Mouse (Mus musculus): ENCODE results near the gene Morn1. TPM values are rescaled to one million over a fixed set of nuclear protein-coding genes. Genes with fewer than 3 reads are reported as not detected.
A peak's percentile ranks its signal among the peaks of the same experiment; 100 is the strongest.

The Morn1 gene
- polyA plus RNA-seq, 1 experiment from 2014 or later = 1.1 TPM

DNA sequence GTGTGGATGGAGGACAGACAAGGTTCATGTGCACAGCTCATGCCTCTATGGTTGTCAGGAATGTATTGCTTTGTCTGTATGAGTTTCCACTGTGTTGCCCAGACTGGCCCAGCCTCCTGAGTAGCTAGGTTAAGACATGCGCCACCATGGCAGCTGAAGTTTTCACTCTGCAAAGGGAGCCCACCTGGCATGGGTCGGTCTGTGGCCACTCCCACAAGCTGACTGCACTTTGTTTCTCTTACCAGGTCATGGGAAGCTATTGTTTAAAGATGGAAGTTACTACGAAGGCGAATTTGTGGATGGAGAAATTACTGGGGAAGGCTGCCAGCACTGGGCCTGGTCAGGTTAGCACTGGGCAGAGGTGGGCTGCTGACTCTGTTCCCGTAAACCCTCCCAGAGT is 2.9 kb downstream of the Morn1 start:
- Histone ChIP-seq H3K4me1 (ENCODE audit: control insufficient read depth, low read depth, low read length) (peaks cover 21% of the 10 kb centered on the region), H3K27me3 (ENCODE audit: control insufficient read depth, insufficient read depth, low read depth, low read length) (no peaks in the 10 kb centered on the region), H3K9ac (ENCODE audit: low read depth, low read length) (no peak overlapping the region), H3K27ac (ENCODE audit: low read length) (no peak overlapping the region), H3K9me3 (replicated peaks; ENCODE audit: control insufficient read depth, low read length) (no peaks in the 10 kb centered on the region), H3K4me3 (ENCODE audit: low read depth, low read length) (no peak overlapping the region), H3K4me2 (ENCODE audit: low read depth, low read length) (no peak overlapping the region), H3K36me3 (ENCODE audit: control insufficient read depth, insufficient read depth) (no peaks in the 10 kb centered on the region)
- WGBS (ENCODE audit: insufficient replicate concordance) = 83% methylated on average over 5 of the region's 5 CpGs
- ATAC-seq (ENCODE audit: low read depth) = no peak

DNA sequence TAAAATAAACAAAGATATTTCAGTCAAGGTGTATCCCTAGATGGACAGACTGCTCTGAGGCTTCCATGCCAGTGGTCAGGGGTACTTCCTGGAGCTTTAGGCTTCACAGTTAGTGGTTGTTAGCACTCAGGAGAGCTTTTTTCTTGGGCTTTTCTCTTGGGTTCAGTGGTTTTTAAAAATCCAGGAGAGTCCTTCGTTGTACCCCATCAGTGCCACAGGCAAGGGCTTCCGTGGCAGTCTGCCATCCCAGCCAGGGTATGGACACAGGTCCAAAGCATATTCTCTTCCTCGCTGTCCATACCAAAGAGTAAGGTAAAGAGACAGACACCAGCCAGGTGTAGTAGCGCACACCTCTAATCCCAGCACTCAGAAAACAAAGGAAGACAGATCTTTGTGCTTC is 3.8 kb downstream of the Morn1 start:
- Histone ChIP-seq H3K27me3 (ENCODE audit: control insufficient read depth, insufficient read depth, low read depth, low read length) (no peaks in the 10 kb centered on the region), H3K4me2 (ENCODE audit: low read depth, low read length) (no peak overlapping the region), H3K4me1 (ENCODE audit: control insufficient read depth, low read depth, low read length) (peaks cover 12% of the 10 kb centered on the region), H3K9ac (ENCODE audit: low read depth, low read length) (no peak overlapping the region), H3K27ac (ENCODE audit: low read length) (no peak overlapping the region), H3K9me3 (replicated peaks; ENCODE audit: control insufficient read depth, low read length) (no peaks in the 10 kb centered on the region), H3K36me3 (ENCODE audit: control insufficient read depth, insufficient read depth) (no peaks in the 10 kb centered on the region), H3K4me3 (ENCODE audit: low read depth, low read length) (no peak overlapping the region)
- no peak for ATAC-seq (ENCODE audit: low read depth)
- 77% methylated on average over 4 of the region's 4 CpGs for WGBS (ENCODE audit: insufficient replicate concordance)

DNA sequence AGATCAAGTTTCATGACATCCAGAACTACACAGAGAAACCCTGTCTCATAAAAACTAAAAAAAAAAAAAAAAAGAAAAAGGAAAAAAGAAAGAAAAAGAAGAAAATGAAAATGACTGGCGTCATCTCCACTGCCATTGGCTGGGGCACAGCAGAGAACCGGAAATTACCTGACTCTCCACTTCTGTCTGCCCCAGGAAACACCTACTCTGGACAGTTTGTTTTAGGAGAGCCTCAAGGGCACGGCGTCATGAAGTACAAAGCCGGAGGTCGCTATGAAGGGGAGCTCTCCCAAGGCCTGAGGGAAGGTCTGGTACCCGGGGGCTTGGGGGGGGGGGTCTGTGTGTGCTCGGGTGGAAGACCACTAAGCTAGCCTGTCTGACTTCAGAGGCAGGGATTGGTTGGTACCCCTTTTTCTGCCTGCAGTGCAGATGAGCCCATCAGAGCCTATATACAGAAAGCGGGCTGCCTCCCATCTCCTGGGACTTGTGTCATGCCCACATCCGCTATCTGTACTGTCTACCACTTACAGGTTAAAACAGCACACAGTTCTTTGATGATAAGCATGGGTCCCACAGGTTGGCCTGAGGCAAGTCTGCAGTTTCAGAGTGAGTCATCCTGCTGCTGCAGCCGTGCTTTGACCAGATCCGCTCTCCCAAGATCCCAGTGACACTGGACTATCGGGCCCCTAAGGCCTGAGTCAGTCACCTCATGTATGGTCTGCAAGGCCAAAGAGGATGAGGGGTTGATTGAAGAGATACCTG is 4.5 kb downstream of the Morn1 start:
- Histone ChIP-seq H3K4me2 (ENCODE audit: low read depth, low read length) (no peak overlapping the region), H3K27me3 (ENCODE audit: control insufficient read depth, insufficient read depth, low read depth, low read length) (no peaks in the 10 kb centered on the region), H3K4me1 (ENCODE audit: control insufficient read depth, low read depth, low read length) (peaks cover 8% of the 10 kb centered on the region), H3K9ac (ENCODE audit: low read depth, low read length) (no peak overlapping the region), H3K27ac (ENCODE audit: low read length) (no peak overlapping the region), H3K9me3 (replicated peaks; ENCODE audit: control insufficient read depth, low read length) (no peaks in the 10 kb centered on the region), H3K4me3 (ENCODE audit: low read depth, low read length) (no peak overlapping the region), H3K36me3 (ENCODE audit: control insufficient read depth, insufficient read depth) (no peaks in the 10 kb centered on the region)
- WGBS (ENCODE audit: insufficient replicate concordance) = 74% methylated on average over 13 of the region's 13 CpGs
- ATAC-seq (ENCODE audit: low read depth) = no peak

DNA sequence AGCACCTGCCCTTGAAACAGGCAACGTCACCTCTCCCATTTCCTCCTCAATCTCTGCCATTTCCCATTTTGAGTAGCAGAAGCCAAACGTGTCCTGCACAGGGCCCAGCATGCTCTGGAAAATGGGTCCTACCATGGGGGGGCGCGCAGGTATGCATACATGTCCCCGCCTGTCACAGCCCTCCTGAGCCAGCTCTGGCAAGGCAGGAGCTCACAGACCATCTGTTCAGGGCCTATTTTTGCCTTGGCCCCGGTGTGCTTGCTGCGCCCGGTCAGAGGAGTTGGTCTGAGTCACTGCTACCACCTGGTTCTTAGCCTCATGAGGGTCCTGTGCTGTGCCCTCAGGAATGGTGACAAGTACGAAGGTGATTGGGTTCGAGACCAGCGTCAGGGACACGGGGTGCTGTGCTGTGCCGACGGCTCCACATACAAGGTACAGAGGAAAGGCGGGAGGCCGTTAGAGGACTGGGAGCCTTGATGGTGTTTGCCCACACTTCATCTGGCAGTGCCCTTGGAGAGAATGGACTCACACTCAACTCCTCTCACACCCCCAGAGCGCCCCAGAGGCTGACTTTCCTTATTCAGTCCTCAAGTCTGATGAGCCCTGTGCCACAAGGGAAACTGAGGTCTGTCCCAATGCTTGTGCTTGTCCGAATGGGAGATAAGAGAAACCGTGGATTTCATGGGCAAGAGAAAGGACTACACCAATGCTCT is 6.5 kb downstream of the Morn1 start:
- Histone ChIP-seq H3K9me3 (replicated peaks; ENCODE audit: control insufficient read depth, low read length) (no peaks in the 10 kb centered on the region), H3K4me2 (ENCODE audit: low read depth, low read length) (no peak overlapping the region), H3K4me1 (ENCODE audit: control insufficient read depth, low read depth, low read length) (no peaks in the 10 kb centered on the region), H3K27me3 (ENCODE audit: control insufficient read depth, insufficient read depth, low read depth, low read length) (no peaks in the 10 kb centered on the region), H3K36me3 (ENCODE audit: control insufficient read depth, insufficient read depth) (no peaks in the 10 kb centered on the region), H3K9ac (ENCODE audit: low read depth, low read length) (no peak overlapping the region), H3K4me3 (ENCODE audit: low read depth, low read length) (no peak overlapping the region), H3K27ac (ENCODE audit: low read length) (no peak overlapping the region)
- WGBS (ENCODE audit: insufficient replicate concordance) = 80% methylated on average over 19 of the region's 19 CpGs
- no peak for ATAC-seq (ENCODE audit: low read depth)

DNA sequence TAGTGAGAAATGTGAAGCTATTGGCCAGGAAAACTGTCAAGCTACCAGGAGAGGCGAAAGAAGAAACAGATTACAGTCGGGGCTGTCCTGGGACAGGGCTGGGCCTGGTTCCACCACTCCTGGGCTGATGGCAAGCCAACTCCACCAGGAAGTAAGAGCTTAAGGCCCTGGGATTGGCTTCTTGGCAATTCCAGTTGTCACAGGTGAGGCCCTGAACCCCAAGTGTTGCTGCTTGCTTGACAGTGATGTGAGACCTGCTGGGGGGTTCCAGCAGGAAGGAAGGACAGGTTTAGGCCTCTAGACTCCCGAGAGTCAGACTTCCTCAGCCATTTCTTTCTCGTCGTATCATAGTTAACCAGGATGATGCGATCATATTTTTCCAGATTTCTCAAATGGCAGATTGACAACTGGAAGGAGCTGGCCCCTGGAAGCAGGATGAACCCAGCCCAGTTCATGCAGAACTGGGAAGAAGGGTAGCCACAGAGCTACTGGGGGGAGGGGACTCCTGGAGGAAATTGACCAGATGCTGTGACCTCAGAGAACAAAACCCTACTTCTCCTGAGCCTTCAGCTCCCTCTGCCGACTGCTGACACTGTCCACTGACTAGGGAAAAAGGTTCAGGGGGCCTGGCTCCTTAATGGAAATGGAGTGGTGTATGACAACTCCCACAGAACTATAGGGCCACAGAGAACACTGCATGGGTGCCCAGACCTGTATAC is 7.2 kb downstream of the Morn1 start:
- Histone ChIP-seq H3K27ac (ENCODE audit: low read length) (no peak overlapping the region), H3K27me3 (ENCODE audit: control insufficient read depth, insufficient read depth, low read depth, low read length) (no peaks in the 10 kb centered on the region), H3K4me2 (ENCODE audit: low read depth, low read length) (no peak overlapping the region), H3K9ac (ENCODE audit: low read depth, low read length) (no peak overlapping the region), H3K36me3 (ENCODE audit: control insufficient read depth, insufficient read depth) (no peaks in the 10 kb centered on the region), H3K4me3 (ENCODE audit: low read depth, low read length) (no peak overlapping the region), H3K9me3 (replicated peaks; ENCODE audit: control insufficient read depth, low read length) (no peaks in the 10 kb centered on the region), H3K4me1 (ENCODE audit: control insufficient read depth, low read depth, low read length) (no peaks in the 10 kb centered on the region)
- 58% methylated on average over 7 of the region's 7 CpGs for WGBS (ENCODE audit: insufficient replicate concordance)
- no peak for ATAC-seq (ENCODE audit: low read depth)

DNA sequence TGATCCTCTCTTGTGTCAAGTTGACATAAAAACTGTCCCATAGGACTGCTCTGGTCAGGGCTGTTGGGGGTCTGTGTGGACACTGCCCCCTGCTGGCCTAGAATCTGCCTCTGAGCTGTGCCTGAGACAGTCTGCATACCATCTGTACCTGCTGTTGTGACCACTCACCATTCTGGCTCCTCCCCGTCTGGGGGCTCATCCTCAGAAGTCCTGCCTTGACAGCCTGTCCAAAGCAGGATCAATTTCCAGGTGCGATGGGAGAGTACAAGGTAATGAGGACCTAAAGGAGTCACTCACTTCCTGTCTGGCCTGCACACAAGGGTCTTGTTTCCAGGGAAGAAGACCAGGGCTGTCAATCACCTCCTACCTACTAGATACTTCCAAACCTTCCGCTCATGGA is 8.2 kb downstream of the Morn1 start:
- no peaks in the 10 kb centered on the region for H3K27me3 ChIP-seq (ENCODE audit: control insufficient read depth, insufficient read depth, low read depth, low read length)
- no peak overlapping the region for H3K4me3 ChIP-seq (ENCODE audit: low read depth, low read length)
- WGBS (ENCODE audit: insufficient replicate concordance) = 70% methylated on average over 3 of the region's 3 CpGs
- no peaks in the 10 kb centered on the region for H3K9me3 ChIP-seq (replicated peaks; ENCODE audit: control insufficient read depth, low read length)
- H3K9ac ChIP-seq (ENCODE audit: low read depth, low read length) = no peak overlapping the region
- H3K4me1 ChIP-seq (ENCODE audit: control insufficient read depth, low read depth, low read length) = no peaks in the 10 kb centered on the region
- ATAC-seq (ENCODE audit: low read depth) = peak; percentile 47; the same call in 1 of the 2 replicates
- H3K27ac ChIP-seq (ENCODE audit: low read length) = no peak overlapping the region
- no peak overlapping the region for H3K4me2 ChIP-seq (ENCODE audit: low read depth, low read length)
- H3K36me3 ChIP-seq (ENCODE audit: control insufficient read depth, insufficient read depth) = no peaks in the 10 kb centered on the region

DNA sequence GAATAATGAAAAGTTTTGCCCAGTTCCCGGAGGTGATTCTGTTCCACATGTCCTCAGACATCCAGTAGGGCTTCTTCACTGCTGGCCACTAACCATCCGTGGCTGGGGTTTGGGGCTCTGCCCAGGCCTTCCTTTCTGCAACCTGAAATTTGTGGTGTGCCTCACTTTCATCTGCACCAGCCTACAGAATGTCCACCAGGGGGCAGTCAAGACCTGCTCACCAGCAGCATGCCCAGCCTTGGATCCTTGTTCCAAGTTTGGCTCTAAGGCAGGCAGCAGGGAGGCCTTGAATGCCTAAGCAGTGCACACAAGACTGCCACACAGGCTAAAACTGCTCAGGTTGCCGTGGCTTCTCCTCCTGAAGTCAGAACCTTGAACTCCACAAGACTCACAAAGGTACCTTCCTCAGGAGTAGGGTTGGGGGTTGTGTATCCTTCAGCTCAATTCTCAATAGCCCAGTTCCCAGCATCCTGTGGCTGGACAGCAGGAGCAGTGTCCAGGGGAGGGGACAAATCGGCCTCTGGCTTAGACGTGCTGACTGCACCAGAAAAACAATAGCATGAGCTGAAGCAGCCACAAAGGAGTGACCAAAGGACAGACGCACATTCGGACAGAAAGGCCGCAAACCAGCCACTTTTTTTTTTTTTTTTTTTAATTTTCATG is 9.0 kb downstream of the Morn1 start:
- Histone ChIP-seq H3K4me3 (ENCODE audit: low read depth, low read length) (no peak overlapping the region), H3K4me1 (ENCODE audit: control insufficient read depth, low read depth, low read length) (no peaks in the 10 kb centered on the region), H3K9me3 (replicated peaks; ENCODE audit: control insufficient read depth, low read length) (no peaks in the 10 kb centered on the region), H3K27me3 (ENCODE audit: control insufficient read depth, insufficient read depth, low read depth, low read length) (no peaks in the 10 kb centered on the region), H3K4me2 (ENCODE audit: low read depth, low read length) (no peak overlapping the region), H3K27ac (ENCODE audit: low read length) (no peak overlapping the region), H3K9ac (ENCODE audit: low read depth, low read length) (no peak overlapping the region), H3K36me3 (ENCODE audit: control insufficient read depth, insufficient read depth) (no peaks in the 10 kb centered on the region)
- ATAC-seq (ENCODE audit: low read depth) = peak; percentile 56
- 41% methylated on average over 8 of the region's 8 CpGs for WGBS (ENCODE audit: insufficient replicate concordance)

DNA sequence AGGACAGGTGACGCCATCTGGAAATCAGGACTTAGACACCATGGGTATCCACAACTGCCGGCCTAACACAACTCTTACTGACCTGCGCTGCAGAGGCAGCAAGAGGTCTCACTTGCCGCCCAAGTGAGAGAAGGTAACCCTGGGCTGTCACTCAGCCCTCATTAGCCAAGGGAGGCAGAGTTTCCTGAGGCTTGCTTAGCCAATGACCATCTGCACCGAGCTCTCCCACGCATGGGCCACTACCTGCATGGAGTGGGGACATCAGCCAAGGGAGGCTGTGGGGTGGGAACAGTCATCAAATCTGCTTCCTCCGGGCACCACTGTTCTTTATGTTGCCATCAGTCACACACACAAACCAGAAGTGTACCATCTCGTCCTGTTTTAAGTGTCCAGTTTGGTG is 9.6 kb downstream of the Morn1 start:
- Histone ChIP-seq H3K36me3 (ENCODE audit: control insufficient read depth, insufficient read depth) (no peaks in the 10 kb centered on the region), H3K9ac (ENCODE audit: low read depth, low read length) (no peak overlapping the region), H3K4me3 (ENCODE audit: low read depth, low read length) (no peak overlapping the region), H3K9me3 (replicated peaks; ENCODE audit: control insufficient read depth, low read length) (no peaks in the 10 kb centered on the region), H3K27ac (ENCODE audit: low read length) (no peak overlapping the region), H3K4me2 (ENCODE audit: low read depth, low read length) (no peak overlapping the region), H3K4me1 (ENCODE audit: control insufficient read depth, low read depth, low read length) (no peaks in the 10 kb centered on the region), H3K27me3 (ENCODE audit: control insufficient read depth, insufficient read depth, low read depth, low read length) (no peaks in the 10 kb centered on the region)
- ATAC-seq (ENCODE audit: low read depth) = no peak
- WGBS (ENCODE audit: insufficient replicate concordance) = 73% methylated on average over 8 of the region's 8 CpGs

All from liver, embryonic 16.5 days (tissue).